Mouse (Mus musculus): Measurements from ENCODE around the gene Fzd10. TPM values are rescaled to one million over a fixed set of nuclear protein-coding genes. Genes with fewer than 3 reads are reported as not detected.

Gene Fzd10
- polyA plus RNA-seq, 1 experiment = not detected

DNA sequence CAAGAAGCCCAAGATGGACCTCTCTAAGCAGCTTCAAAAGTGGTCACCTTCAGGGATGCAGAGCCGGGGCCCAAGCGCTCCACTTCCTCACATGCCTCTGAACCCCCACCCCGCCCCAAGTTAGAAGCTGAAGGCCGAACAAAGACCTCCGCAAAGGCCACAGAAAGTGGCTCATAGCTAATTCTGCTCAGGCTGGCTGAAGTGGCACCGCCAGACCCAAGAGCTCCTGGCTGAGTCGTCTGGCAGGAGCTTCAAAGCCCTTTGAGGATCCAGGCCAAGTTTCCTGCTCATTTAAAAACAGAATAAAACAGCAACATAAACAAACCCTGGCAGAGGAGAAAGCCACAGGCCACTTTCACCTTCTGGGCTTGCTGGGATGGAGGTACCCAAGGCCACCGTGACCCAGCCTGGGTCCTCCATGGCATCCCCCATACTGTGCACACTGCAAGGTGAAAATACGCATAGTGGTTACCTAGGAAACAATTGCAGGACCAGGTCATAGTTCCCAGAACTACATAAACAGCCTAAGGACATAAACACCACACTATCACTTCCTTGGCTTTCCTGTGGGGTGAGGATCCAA lies 24.6 kb upstream of the Fzd10 start:
- no peak overlapping the region for H3K4me3 ChIP-seq (replicated peaks)
- no peaks in the 10 kb centered on the region for H3K36me3 ChIP-seq (replicated peaks; ENCODE audit: low read length)
- no peaks in the 10 kb centered on the region for H3K27me3 ChIP-seq (replicated peaks)
- TF ChIP-seq GATA1 (IDR thresholded peaks at IDR 0.05; ENCODE audit: borderline replicate concordance, low read length) (no peak), FLI1 (IDR thresholded peaks at IDR 0.05; ENCODE audit: low read length) (no peak)
- no peaks in the 10 kb centered on the region for H3K4me1 ChIP-seq
- H3K9me3 ChIP-seq = peaks cover 87% of the 10 kb centered on the region

DNA sequence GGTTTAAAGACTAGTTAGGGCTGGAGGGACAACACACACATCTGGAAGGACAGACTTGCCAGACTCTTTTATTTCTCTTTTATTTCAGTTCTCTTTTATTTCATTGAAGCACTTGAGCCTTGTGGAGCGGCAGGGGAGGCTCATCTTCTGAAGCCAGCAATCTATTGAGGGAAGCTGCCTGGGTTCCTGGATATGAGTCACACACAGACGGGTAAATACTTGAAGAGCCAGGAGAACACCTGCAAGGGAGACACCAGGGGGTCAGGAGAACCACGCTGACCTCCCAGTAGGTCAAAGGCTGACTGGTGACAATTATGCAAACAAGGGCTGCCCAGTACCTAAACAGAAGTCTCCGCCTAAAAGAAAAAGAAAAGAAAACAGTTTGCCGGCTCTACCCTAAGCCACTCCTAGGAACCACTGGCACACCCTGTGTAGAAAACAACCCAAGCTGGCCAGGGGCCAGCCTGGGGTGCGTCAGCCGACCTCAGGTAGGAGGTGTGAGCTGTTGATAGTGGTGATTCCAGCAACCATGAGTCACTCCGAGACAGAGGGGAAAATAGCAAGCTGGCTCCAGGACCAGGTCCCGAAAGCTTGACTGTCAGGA lies 21.5 kb upstream of the Fzd10 start:
- H3K27me3 ChIP-seq (replicated peaks) = no peaks in the 10 kb centered on the region
- TF ChIP-seq FLI1 (IDR thresholded peaks at IDR 0.05; ENCODE audit: low read length) (no peak), GATA1 (IDR thresholded peaks at IDR 0.05; ENCODE audit: borderline replicate concordance, low read length) (no peak)
- no peak overlapping the region for H3K4me3 ChIP-seq (replicated peaks)
- H3K36me3 ChIP-seq (replicated peaks; ENCODE audit: low read length) = no peaks in the 10 kb centered on the region
- H3K9me3 ChIP-seq = peaks cover 83% of the 10 kb centered on the region
- H3K4me1 ChIP-seq = no peaks in the 10 kb centered on the region

DNA sequence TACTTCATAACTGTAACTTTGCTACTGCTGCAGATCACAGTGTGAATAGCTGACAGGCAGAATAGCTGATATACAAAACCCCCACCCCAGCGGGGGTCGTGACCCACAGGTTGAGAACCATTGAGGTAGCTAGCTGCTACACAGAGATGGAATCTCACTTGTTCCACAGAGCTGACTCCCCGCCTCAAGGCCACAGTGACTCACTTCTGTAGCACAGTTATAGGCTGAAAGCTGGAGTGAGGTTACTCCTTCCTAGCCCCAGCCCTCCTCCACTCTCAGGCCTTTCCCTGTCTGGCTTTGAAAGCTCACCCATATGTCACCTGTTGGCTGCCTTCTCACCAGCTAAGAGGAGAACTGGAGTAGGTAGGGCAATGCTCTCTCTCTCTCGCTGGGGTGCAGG lies 19.7 kb upstream of the Fzd10 start:
- no peaks in the 10 kb centered on the region for H3K4me1 ChIP-seq
- no peaks in the 10 kb centered on the region for H3K36me3 ChIP-seq (replicated peaks; ENCODE audit: low read length)
- TF ChIP-seq FLI1 (IDR thresholded peaks at IDR 0.05; ENCODE audit: low read length) (no peak), GATA1 (IDR thresholded peaks at IDR 0.05; ENCODE audit: borderline replicate concordance, low read length) (no peak)
- H3K27me3 ChIP-seq (replicated peaks) = no peaks in the 10 kb centered on the region
- H3K4me3 ChIP-seq (replicated peaks) = no peak overlapping the region
- H3K9me3 ChIP-seq = peaks cover 78% of the 10 kb centered on the region

DNA sequence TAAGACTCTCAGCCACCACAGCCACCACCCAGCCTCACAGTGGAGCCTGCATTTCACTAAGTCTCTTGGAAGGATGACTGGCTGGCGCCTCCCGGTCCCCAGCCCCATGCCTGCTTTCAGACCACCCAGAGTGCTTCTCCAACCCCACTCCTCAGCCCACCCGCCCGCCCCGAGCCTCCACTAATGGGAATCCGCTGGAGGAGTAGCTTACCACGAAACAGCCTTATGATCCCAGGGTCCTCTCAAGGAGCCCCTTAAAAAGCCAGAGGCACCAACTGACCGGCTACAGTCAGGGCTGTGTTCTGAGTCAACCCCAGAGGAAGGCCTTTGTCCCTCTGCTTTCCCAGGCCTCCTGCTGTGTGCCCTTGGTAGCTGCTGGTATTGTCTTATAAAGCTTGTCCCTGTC lies 19.1 kb upstream of the Fzd10 start:
- no peak for TF ChIP-seq FLI1 (IDR thresholded peaks at IDR 0.05; ENCODE audit: low read length)
- TF ChIP-seq GATA1 (IDR thresholded peaks at IDR 0.05; ENCODE audit: borderline replicate concordance, low read length) = no peak
- H3K4me1 ChIP-seq = no peaks in the 10 kb centered on the region
- H3K36me3 ChIP-seq (replicated peaks; ENCODE audit: low read length) = no peaks in the 10 kb centered on the region
- H3K9me3 ChIP-seq = peaks cover 73% of the 10 kb centered on the region
- H3K27me3 ChIP-seq (replicated peaks) = no peaks in the 10 kb centered on the region
- H3K4me3 ChIP-seq (replicated peaks) = no peak overlapping the region

DNA sequence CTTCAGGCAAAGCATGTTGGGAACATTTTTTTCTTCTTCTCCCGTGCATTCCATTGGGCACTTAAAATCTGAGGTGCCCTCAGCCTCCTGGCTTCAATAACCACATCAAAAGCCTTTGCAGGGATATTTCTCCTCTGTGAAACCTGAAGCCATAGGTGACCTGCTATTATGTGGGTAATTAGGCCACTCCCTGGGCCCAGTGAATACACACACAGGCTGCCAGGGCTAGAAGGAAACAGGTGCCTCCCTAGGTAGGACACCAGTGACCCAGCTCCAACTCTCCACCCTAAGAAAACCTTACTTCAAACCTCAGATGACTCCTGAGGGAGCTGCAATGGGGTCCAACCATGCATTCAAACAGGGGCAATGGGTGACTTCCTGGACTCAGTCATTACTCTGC lies 11.4 kb upstream of the Fzd10 start:
- Histone ChIP-seq H3K27me3 (replicated peaks) (no peaks in the 10 kb centered on the region), H3K36me3 (replicated peaks; ENCODE audit: low read length) (no peaks in the 10 kb centered on the region), H3K4me3 (replicated peaks) (no peak overlapping the region), H3K4me1 (no peaks in the 10 kb centered on the region), H3K9me3 (peaks cover 69% of the 10 kb centered on the region)
- TF ChIP-seq FLI1 (IDR thresholded peaks at IDR 0.05; ENCODE audit: low read length) (no peak), GATA1 (IDR thresholded peaks at IDR 0.05; ENCODE audit: borderline replicate concordance, low read length) (no peak)

DNA sequence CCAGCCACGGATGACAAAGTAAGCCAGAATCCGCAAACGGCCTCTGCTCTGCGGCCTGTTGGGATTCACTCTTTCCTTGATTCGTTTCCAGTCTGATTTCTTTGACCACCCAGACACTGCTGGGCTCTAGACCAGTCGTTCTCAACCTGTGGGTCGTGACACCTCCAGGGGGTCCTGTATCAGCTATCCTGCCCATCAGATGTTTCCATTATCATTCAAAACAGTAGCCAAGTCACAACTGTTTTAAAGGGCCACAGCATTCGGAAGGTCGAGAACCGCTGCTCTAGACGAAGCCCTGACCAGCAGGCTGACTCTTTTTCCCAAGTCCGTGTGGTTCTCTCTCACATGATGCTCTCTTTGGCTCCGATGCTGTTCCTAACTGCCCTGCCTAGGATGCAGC lies 7.2 kb upstream of the Fzd10 start:
- no peak for TF ChIP-seq FLI1 (IDR thresholded peaks at IDR 0.05; ENCODE audit: low read length)
- no peak for TF ChIP-seq GATA1 (IDR thresholded peaks at IDR 0.05; ENCODE audit: borderline replicate concordance, low read length)
- Histone ChIP-seq H3K4me1 (no peaks in the 10 kb centered on the region), H3K4me3 (replicated peaks) (no peak overlapping the region), H3K9me3 (peaks cover 53% of the 10 kb centered on the region), H3K27me3 (replicated peaks) (peaks cover 15% of the 10 kb centered on the region), H3K36me3 (replicated peaks; ENCODE audit: low read length) (no peaks in the 10 kb centered on the region)

DNA sequence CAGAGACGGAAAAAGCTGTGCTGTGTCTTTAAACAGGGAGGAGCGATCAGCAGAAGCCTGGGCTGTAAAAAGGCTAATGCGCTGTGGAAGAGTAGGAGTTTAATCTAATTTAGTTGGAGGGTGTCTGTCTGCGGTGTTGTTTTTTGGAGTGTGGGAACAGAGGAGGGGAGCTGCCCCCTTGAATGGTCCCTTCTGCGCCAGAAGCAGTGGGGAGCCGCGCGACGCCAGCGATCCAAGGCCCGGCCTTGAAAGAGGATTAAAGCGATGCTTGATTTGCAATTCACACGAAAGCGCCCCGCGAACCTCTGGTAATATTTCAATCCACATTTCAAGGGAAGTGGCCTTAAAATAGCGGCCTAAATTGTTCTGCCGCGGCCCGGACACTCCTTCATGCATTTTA lies 3.8 kb upstream of the Fzd10 start:
- TF ChIP-seq FLI1 (IDR thresholded peaks at IDR 0.05; ENCODE audit: low read length) = no peak
- no peak for TF ChIP-seq GATA1 (IDR thresholded peaks at IDR 0.05; ENCODE audit: borderline replicate concordance, low read length)
- Histone ChIP-seq H3K9me3 (peaks cover 29% of the 10 kb centered on the region), H3K27me3 (replicated peaks) (peaks cover 46% of the 10 kb centered on the region)

DNA sequence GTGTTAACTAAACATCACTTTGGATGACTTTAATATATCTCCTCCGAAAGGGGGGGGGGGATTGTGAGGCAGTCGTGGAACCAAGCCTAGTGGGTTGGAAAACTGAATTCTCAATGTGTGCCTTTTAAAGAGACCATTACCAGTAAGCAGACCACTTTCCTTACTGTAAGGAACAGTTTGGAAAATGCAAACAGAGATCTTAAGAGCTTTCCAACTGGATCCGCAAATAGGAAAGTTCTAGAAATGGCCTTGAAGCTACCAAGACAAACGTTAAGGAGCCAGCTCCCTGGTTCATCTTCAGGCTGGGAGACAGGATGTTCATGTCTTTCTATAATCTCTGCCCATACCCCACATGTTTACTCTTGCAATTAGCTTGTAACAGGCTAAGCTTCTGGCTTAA lies 3.3 kb upstream of the Fzd10 start:
- Histone ChIP-seq H3K27me3 (replicated peaks) (peaks cover 52% of the 10 kb centered on the region), H3K4me3 (replicated peaks) (no peak overlapping the region), H3K4me1 (peaks cover 4% of the 10 kb centered on the region; the same call in 1 of the 2 replicates), H3K36me3 (replicated peaks; ENCODE audit: low read length) (no peaks in the 10 kb centered on the region), H3K9me3 (peaks cover 29% of the 10 kb centered on the region)
- TF ChIP-seq FLI1 (IDR thresholded peaks at IDR 0.05; ENCODE audit: low read length) = no peak
- no peak for TF ChIP-seq GATA1 (IDR thresholded peaks at IDR 0.05; ENCODE audit: borderline replicate concordance, low read length)

More for the DNA sequence above, 3.8 kb upstream of the Fzd10 start:
- Histone ChIP-seq H3K4me3 (replicated peaks) (no peak overlapping the region), H3K36me3 (replicated peaks; ENCODE audit: low read length) (no peaks in the 10 kb centered on the region), H3K4me1 (peaks cover 4% of the 10 kb centered on the region; the same call in 1 of the 2 replicates)

DNA sequence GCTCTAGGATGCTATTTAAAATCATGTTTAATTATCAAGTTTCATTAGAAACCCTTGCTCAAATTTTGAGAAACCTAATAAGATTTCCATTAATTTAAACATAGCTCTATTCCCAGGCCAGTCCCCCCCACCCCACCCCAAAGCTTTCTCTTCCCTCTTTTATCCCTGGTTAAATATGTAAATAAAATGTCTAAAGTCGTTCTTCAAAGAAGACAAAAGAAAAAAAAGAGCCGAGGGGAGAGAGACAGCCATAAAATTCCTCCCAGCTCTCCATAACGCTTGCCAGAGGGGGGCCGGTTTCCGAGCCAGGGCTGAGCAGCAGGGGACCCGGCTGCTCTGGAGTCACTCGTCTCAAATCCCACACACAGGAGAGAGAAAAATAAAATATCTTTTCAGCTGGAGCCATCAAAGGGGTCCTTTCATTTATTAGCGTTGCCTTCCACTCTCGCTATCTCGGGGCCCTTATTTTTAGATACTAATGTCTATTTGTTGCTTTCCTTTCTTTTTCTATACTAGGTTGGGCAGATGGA lies 2.4 kb upstream of the Fzd10 start:
- H3K36me3 ChIP-seq (replicated peaks; ENCODE audit: low read length) = no peaks in the 10 kb centered on the region
- peaks cover 20% of the 10 kb centered on the region for H3K9me3 ChIP-seq
- H3K4me3 ChIP-seq (replicated peaks) = no peak overlapping the region
- TF ChIP-seq FLI1 (IDR thresholded peaks at IDR 0.05; ENCODE audit: low read length) = no peak
- no peak for TF ChIP-seq GATA1 (IDR thresholded peaks at IDR 0.05; ENCODE audit: borderline replicate concordance, low read length)
- H3K4me1 ChIP-seq = peaks cover 4% of the 10 kb centered on the region; the same call in 1 of the 2 replicates
- H3K27me3 ChIP-seq (replicated peaks) = peaks cover 56% of the 10 kb centered on the region

DNA sequence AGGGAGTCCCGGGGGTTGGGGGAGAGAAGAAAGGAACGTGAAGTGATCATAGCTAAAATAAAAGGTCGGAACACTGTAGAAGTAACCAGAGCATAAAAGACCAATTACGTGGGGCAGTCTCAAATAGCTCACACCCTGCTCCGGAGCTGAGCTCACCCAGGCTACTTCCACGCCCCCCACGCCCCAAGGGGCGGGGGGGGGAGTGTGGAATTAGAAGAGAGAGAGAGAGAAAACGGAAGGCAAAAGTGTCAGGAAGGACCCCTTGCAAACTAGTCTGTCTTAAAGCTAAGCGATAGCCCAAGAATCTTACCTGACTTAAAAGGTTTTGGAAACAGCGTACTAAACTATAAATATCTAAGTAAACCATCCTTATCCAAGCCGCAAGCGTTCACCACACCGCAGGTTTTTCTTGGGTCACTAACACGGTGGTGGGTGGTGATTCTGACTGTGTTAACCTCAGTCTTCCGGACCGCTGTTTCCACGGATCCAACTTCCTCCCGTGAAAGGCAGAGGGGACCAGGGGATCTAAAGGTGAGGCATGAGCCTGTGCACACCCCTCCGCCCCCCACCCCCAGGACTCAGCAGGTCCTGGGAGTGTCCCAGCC lies 1.8 kb upstream of the Fzd10 start:
- no peak for TF ChIP-seq GATA1 (IDR thresholded peaks at IDR 0.05; ENCODE audit: borderline replicate concordance, low read length)
- no peak for TF ChIP-seq FLI1 (IDR thresholded peaks at IDR 0.05; ENCODE audit: low read length)
- Histone ChIP-seq H3K36me3 (replicated peaks; ENCODE audit: low read length) (no peaks in the 10 kb centered on the region), H3K27me3 (replicated peaks) (peaks cover 56% of the 10 kb centered on the region), H3K4me1 (peaks cover 4% of the 10 kb centered on the region; the same call in 1 of the 2 replicates), H3K4me3 (replicated peaks) (no peak overlapping the region), H3K9me3 (peaks cover 14% of the 10 kb centered on the region)
